Comparison of ENCODE assay signal across 8 mouse cellular contexts in the genomic region with DNA sequence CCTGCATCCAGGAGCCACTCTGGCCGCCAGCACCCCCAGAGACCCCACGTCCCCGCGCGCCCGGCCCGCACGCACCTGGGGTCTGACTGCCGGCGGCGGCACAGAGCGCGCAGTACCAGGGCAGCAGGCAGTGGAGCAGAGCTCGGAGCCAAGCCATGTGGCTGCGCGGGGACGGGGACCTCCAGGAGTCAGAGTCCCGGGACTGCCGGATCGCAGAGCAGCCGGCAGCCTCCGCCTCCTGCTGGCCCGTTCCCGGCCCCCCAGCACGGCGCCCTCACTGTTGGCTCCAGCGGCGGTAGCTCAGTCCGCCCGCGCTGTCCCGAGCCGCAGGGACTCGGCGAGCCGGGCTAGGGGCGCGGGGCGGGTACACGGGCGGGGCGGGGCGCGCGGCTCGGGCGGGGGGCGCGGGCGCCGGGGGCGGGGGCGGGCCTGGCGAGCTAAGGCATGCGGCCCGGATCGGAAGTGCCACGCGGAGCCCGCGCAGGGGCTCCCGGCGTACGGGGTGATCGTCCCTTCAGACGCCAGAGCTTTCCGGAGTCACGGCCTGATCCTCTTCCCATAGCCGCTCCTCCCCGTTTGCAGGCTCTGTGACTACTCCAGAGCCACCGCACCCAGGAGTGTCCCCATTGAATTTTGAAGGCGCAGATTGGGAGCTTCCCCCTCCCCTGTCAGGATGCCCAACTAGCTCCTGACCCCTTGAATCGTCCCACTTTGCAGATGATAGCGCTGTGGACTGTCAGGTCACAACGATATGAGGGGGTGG. TPM values are rescaled to one million over a fixed set of nuclear protein-coding genes. Genes with fewer than 3 reads are reported as not detected.
A peak's percentile ranks its signal among the peaks of the same experiment; 100 is the strongest.
DNase-seq lines count a peak whose midpoint lies in the region; ATAC-seq and TF ChIP-seq lines count a peak whose summit lies in the region.

A gene (minus strand): TSS at position 358 of the 763 bp plus-strand sequence.

- no peaks in the 10 kb centered on the region for H3K9me3 ChIP-seq in intestine, postnatal 0 days (ENCODE audit: control insufficient read depth)

- peak within 1 kb of the TSS; percentile 39 for H3K4me3 ChIP-seq in intestine, postnatal 0 days (ENCODE audit: low read depth, low read length)

- ATAC-seq in intestine, postnatal 0 days = peak; percentile 24; the same call in 1 of the 2 replicates

- peak; percentile 11 for DNase-seq in kidney, adult 9 months
- DNase-seq in kidney, adult 18-20 months = no peak
- peak; percentile 30 for DNase-seq in T-cell, adult 2 months (ENCODE audit: low spot score)
- peak; percentile 52 to 70 for DNase-seq in gastrocnemius, postnatal 4 days (ENCODE audit: low spot score in 2 of 2)
- DNase-seq in mesoderm, embryonic 11.5 days (ENCODE audit: low read depth, low spot score) = peak; percentile 54
- DNase-seq in thymus, postnatal 36 days = peak; percentile 19 to 36
- DNase-seq in layer of hippocampus, adult 18-20 months (ENCODE audit: low spot score in 2 of 2) = no peak

- H3K4me2 ChIP-seq in intestine, postnatal 0 days (replicated peaks; ENCODE audit: low read depth) = peak within 1 kb of the TSS; percentile 87

- peak within 1 kb of the TSS; percentile 49; the same call in 1 of the 2 replicates for H3K9ac ChIP-seq in intestine, postnatal 0 days (ENCODE audit: low read depth, low read length)

- peak within 1 kb of the TSS; percentile 28; the same call in 1 of the 2 replicates for H3K27ac ChIP-seq in intestine, postnatal 0 days (ENCODE audit: low read depth, low read length)

- peaks cover 20% of the 10 kb centered on the region for H3K27me3 ChIP-seq in intestine, postnatal 0 days (replicated peaks; ENCODE audit: control insufficient read depth, insufficient read depth, low read length)

- peak; percentile 34 for TF ChIP-seq CTCF in intestine, postnatal 0 days (IDR thresholded peaks at IDR 0.05; ENCODE audit: low read depth)

- H3K36me3 ChIP-seq in intestine, postnatal 0 days (ENCODE audit: control insufficient read depth, insufficient read depth) = no peaks in the 10 kb centered on the region

- 1% methylated on average over 58 of the region's 75 CpGs for WGBS in intestine, postnatal 0 days

- no peaks in the 10 kb centered on the region; the same call in 1 of the 2 replicates for H3K4me1 ChIP-seq in intestine, postnatal 0 days (replicated peaks; ENCODE audit: control insufficient read depth, insufficient read depth, low read length)

RNA-seq across cellular contexts. Expression of the gene that starts here (rescaled TPM):
- 10 to 100 TPM; 15.8 to 17.4 TPM for total RNA-seq in gastrocnemius, postnatal 4 days (2021)
- 0.60 and 0.73 TPM in 2 replicates for polyA plus RNA-seq in intestine, postnatal 0 days (2015; fragmentation: Nextera tagmentation; extraction: Ambion mirVana)
- 1 to 10 TPM; 1.2 to 1.4 TPM for total RNA-seq in layer of hippocampus, adult 18-20 months (2021)

Comparison
In these comparisons a context has a peak if more than half of its experiments do, and no peak if none do; other contexts are left out.
1. RNA of the gene that starts here (total RNA-seq): 15.8 to 17.4 TPM in gastrocnemius, postnatal 4 days; 1.2 to 1.4 TPM in layer of hippocampus, adult 18-20 months; every median in the first group is over 4 times any median in the second.
2. DNase-seq: peak in kidney, adult 9 months (single experiment), T-cell, adult 2 months (single experiment), gastrocnemius, postnatal 4 days (2 of 2), mesoderm, embryonic 11.5 days (single experiment) and thymus, postnatal 36 days (2 of 2); none in kidney, adult 18-20 months (single experiment) and layer of hippocampus, adult 18-20 months (0 of 2).
3. Peak in ATAC-seq, H3K4me3 ChIP-seq, H3K27ac ChIP-seq, H3K9ac ChIP-seq and H3K4me2 ChIP-seq in intestine, postnatal 0 days; RNA of the gene not detected or under 1 TPM.